Mouse (Mus musculus): ENCODE data around the gene Galntl6. TPM values are rescaled to one million over a fixed set of nuclear protein-coding genes. Genes with fewer than 3 reads are reported as not detected.

Gene Galntl6
- polyA plus RNA-seq, 1 experiment: not detected

DNA sequence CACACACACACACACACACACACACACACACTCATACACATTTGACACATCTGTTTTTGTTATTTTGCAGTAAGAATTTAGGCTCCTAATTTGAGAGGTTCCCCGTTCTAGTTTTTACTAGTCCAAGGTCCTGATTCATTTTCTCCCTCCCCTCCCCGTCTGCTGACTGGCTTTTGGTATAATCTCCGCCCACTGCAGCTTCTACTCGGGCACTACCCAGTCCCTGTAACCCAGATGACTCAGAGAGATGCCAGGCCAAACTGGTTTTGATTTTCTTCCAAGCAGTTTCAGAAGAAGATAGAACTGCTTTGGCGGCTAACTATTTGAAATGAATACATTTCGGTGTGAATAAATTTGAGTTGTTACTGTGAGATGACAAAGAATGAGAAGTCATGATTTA lies 1170.5 kb downstream of the Galntl6 start:
- H3K27ac ChIP-seq (ENCODE audit: insufficient read depth, low read depth, low read length): no peak overlapping the region
- H3K4me1 ChIP-seq (ENCODE audit: control insufficient read depth, insufficient read depth, low read length): peaks cover 5% of the 10 kb centered on the region
- TF ChIP-seq CTCF (IDR thresholded peaks at IDR 0.05; ENCODE audit: low read depth, low read length) (no peak), POLR2A (IDR thresholded peaks at IDR 0.05; ENCODE audit: borderline replicate concordance, low read depth, low read length) (no peak)
- H3K4me3 ChIP-seq (ENCODE audit: insufficient read depth, low read length): no peak overlapping the region

DNA sequence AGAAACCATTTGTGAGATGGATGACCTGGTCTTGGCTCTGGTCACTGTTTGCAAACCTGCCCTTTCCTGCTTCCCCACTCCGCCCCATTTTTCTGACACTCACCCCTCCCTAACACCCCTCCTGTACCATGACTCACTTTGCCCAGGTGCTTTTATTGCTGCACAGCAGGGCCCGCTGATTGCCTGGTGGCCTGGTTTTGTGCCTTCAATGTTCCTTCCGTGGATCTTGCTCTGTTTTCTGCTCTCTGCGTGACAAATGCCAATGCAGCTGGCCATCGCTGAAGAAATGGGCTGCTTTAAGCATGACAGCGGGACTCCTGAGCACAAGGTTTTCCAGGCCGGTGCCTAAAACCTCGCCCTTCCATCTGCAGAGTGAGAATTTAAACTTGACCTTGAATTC lies 1171.1 kb downstream of the Galntl6 start:
- TF ChIP-seq CTCF (IDR thresholded peaks at IDR 0.05; ENCODE audit: low read depth, low read length): no peak
- TF ChIP-seq POLR2A (IDR thresholded peaks at IDR 0.05; ENCODE audit: borderline replicate concordance, low read depth, low read length): no peak
- H3K4me1 ChIP-seq (ENCODE audit: control insufficient read depth, insufficient read depth, low read length): peaks cover 5% of the 10 kb centered on the region
- H3K4me3 ChIP-seq (ENCODE audit: insufficient read depth, low read length): no peak overlapping the region
- no peak overlapping the region for H3K27ac ChIP-seq (ENCODE audit: insufficient read depth, low read depth, low read length)

DNA sequence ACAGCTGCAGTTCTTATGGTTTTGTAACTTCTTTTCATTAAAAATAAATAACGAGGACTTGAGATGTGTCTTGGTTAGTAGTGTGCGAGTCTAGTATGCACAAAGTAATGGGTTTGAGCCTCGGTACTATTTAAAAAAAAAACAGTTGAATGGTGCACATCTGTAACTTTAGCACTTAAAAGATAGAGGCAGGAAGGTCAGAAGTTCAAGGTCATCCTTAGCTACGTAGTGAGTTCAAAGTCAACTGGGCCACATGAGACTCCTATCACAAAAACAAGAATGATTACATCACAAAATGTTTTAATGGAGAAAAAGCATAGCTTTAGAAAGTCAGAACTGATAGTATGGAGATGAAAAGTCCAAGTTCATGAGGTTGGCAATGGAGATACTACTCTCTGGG lies 1175.2 kb downstream of the Galntl6 start:
- H3K4me3 ChIP-seq (ENCODE audit: insufficient read depth, low read length): no peak overlapping the region

DNA sequence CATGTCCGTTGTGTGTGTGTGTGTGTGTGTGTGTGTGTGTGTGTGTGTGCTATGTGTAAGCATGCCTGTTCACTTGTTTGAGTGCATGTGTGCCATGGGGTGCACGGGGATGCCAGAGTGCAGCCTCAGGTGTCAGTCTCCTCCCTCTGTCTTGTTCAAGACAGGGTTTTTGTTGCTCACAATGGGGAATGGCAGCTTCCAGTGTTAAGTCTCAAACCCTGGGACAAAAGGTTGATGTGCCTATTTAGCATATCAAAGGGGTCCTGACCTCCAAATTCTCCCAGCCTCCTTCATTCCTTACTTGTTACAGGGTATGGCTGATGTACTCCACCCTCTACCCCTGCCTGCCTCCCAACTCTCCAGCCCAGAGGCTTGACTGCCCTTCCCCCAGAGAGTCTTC lies 1179.6 kb downstream of the Galntl6 start:
- no peak for TF ChIP-seq CTCF (IDR thresholded peaks at IDR 0.05; ENCODE audit: low read depth, low read length)

More for the DNA sequence above, 1175.2 kb downstream of the Galntl6 start:
- Histone ChIP-seq H3K27ac (ENCODE audit: insufficient read depth, low read depth, low read length) (no peak overlapping the region), H3K4me1 (ENCODE audit: control insufficient read depth, insufficient read depth, low read length) (peaks cover 3% of the 10 kb centered on the region)
- TF ChIP-seq POLR2A (IDR thresholded peaks at IDR 0.05; ENCODE audit: borderline replicate concordance, low read depth, low read length) (no peak), CTCF (IDR thresholded peaks at IDR 0.05; ENCODE audit: low read depth, low read length) (no peak)

DNA sequence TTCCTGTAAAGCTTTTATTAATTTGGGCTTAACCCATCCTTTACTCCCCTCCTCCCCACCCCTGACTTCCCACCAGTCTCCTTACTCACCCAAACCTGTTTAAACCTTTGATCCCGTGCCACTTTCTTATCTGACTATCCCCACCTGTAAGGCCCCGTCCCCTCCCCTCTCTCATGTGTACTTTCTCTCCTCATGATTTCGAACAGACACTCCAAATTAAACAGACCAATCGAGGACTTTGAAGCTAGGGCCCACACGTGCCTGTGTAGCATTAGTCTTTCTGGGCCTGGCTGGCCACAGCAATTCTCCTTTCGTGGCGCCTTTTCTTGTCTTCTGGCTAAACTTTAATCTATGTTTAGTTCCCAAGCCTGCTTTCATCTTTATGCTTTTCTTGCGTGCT lies 1180.8 kb downstream of the Galntl6 start:
- TF ChIP-seq CTCF (IDR thresholded peaks at IDR 0.05; ENCODE audit: low read depth, low read length) (no peak), POLR2A (IDR thresholded peaks at IDR 0.05; ENCODE audit: borderline replicate concordance, low read depth, low read length) (no peak)
- Histone ChIP-seq H3K27ac (ENCODE audit: insufficient read depth, low read depth, low read length) (no peak overlapping the region), H3K4me3 (ENCODE audit: insufficient read depth, low read length) (no peak overlapping the region), H3K4me1 (ENCODE audit: control insufficient read depth, insufficient read depth, low read length) (peaks cover 2% of the 10 kb centered on the region)

More for the DNA sequence above, 1179.6 kb downstream of the Galntl6 start:
- no peak overlapping the region for H3K4me3 ChIP-seq (ENCODE audit: insufficient read depth, low read length)
- peaks cover 2% of the 10 kb centered on the region for H3K4me1 ChIP-seq (ENCODE audit: control insufficient read depth, insufficient read depth, low read length)
- H3K27ac ChIP-seq (ENCODE audit: insufficient read depth, low read depth, low read length): no peak overlapping the region

DNA sequence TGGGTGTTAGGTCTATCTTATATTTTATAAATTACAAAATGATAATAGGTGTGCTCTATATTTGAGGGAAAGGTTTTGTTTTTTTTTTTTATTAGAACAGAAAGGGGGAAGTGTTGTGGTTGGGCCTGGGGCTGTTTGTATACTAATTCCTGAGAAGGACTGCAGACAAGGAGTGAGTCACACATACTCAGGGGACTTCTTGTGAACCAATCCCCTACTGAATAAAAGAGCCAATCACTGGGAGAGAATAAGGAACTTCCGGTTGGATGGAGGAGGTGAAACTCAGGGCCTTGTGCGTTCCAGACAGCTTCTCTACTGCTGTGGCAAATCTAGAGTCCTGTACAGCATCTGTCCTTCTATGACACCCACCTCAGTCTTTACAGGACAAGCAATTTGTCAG lies 1184.2 kb downstream of the Galntl6 start:
- H3K27ac ChIP-seq (ENCODE audit: insufficient read depth, low read depth, low read length): no peak overlapping the region
- H3K4me3 ChIP-seq (ENCODE audit: insufficient read depth, low read length): no peak overlapping the region
- no peak for TF ChIP-seq POLR2A (IDR thresholded peaks at IDR 0.05; ENCODE audit: borderline replicate concordance, low read depth, low read length)
- no peak for TF ChIP-seq CTCF (IDR thresholded peaks at IDR 0.05; ENCODE audit: low read depth, low read length)
- peaks cover 2% of the 10 kb centered on the region for H3K4me1 ChIP-seq (ENCODE audit: control insufficient read depth, insufficient read depth, low read length)

DNA sequence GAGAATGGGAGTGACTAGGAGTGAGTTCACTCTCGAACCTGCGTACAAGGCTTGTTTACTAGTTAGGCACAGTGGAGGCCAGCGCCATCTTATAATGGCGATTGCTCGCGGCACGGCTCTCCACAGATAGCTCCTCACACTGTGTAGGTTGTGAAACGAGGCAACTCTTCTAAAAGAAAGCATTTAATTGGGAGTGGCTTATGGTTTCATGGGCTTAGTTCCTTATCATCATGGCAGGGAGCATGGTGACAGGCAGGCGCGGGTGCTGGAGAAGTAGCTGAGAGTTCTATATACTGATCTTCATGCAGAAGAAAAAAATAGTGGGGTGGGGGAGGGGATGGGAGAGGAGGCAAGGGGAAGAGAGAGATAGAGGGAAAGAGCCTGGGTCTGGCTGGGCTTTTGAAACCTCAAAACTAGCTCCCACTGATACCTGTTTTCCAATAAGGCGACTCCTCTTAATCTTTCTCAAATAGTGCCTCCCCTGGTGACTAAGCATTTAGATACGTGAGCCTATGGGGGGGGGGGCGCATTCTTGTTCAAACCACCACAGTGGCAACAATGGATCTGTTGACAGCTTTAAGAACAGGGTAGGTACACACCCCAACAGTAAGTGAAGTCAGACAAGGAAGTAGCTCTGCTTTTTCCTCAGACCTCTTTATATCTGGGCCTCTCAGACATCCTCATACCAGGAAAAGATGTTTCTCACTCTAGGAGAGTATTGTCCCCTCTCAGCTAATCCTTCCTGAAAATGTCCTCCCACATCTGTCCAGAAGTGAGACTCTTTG lies 1187.4 kb downstream of the Galntl6 start:
- Histone ChIP-seq H3K4me3 (ENCODE audit: insufficient read depth, low read length) (no peak overlapping the region), H3K27ac (ENCODE audit: insufficient read depth, low read depth, low read length) (no peak overlapping the region), H3K4me1 (ENCODE audit: control insufficient read depth, insufficient read depth, low read length) (peaks cover 2% of the 10 kb centered on the region)
- TF ChIP-seq CTCF (IDR thresholded peaks at IDR 0.05; ENCODE audit: low read depth, low read length) (no peak), POLR2A (IDR thresholded peaks at IDR 0.05; ENCODE audit: borderline replicate concordance, low read depth, low read length) (no peak)

Other genes starting within 250 kb of the Galntl6 start
- not detected in 2 replicates for gene BC030500, start 885 bp downstream of the Galntl6 start, polyA plus RNA-seq (2012; ENCODE audit: insufficient read depth, insufficient read length, missing spikeins)